Mouse (Mus musculus): ENCODE measurements at regions not wholly inside any gene's neighbourhood (a gene's known extent, or its start where the extent isn't known, plus 50 kb on each side); places are given as distances from the start of the nearest gene placed in this dataset.

DNA sequence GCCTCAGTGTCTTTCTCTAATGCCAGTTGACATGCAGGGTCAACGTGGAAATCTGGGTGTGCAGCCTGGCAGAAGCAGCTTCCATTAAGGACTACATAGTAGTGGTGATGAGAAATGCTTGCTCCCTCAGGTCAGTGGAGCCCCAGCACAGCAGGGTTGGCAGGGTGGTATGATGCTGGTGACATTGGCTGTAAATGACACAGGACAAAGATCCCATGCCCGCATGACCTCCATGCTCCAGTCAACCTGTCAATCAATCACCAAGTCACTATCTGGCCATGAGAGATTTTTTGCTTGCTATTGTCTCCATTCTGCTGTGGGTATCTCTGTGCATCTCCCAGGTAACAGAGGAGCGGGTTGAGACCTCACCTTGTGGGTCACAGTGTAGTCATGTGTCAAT is 146.2 kb upstream of the A530016L24Rik start:
- Histone ChIP-seq H3K79me2 (ENCODE audit: control insufficient read depth, insufficient read depth) (no peaks in the 10 kb centered on the region), H3K27me3 (ENCODE audit: control insufficient read depth, insufficient read depth, insufficient read length) (peaks cover 40% of the 10 kb centered on the region), H3ac (ENCODE audit: control insufficient read depth, insufficient read length) (no peak overlapping the region), H3K4me3 (no peak overlapping the region), H3K4me2 (ENCODE audit: low read depth) (no peak overlapping the region), H3K36me3 (ENCODE audit: control insufficient read depth, insufficient read depth) (no peaks in the 10 kb centered on the region)
- no peak for TF ChIP-seq POLR2AphosphoS2 (IDR thresholded peaks at IDR 0.05; ENCODE audit: insufficient read length, low read depth)
- TF ChIP-seq POLR2A (IDR thresholded peaks at IDR 0.05; ENCODE audit: insufficient read length, low read depth) = no peak
- no peak for TF ChIP-seq SRF (IDR thresholded peaks at IDR 0.05; ENCODE audit: control insufficient read depth, insufficient read length, low read depth)
- no peak for TF ChIP-seq CEBPB (IDR thresholded peaks at IDR 0.05; ENCODE audit: insufficient read depth, poor library complexity, severe bottlenecking)
- no peak for TF ChIP-seq USF1 (IDR thresholded peaks at IDR 0.05; ENCODE audit: low read depth)
- TF ChIP-seq TCF3 (IDR thresholded peaks at IDR 0.05; ENCODE audit: insufficient read length, low read depth) = no peak
- TF ChIP-seq E2F4 (IDR thresholded peaks at IDR 0.05; ENCODE audit: insufficient read depth) = no peak
- TF ChIP-seq MYOD1 (IDR thresholded peaks at IDR 0.05; ENCODE audit: control insufficient read depth in 1 of 3, insufficient read length in 2 of 3, low read depth in 2 of 3) = no peak
- TF ChIP-seq REST (IDR thresholded peaks at IDR 0.05; ENCODE audit: insufficient read depth, insufficient read length) = no peak

- no peaks in the 10 kb centered on the region for H3K36me3 ChIP-seq (ENCODE audit: control insufficient read depth, insufficient read depth)
- H3ac ChIP-seq (ENCODE audit: control insufficient read depth, insufficient read length) = no peak overlapping the region
- H3K27me3 ChIP-seq (ENCODE audit: control insufficient read depth, insufficient read depth, insufficient read length) = peaks cover 38% of the 10 kb centered on the region
- TF ChIP-seq CEBPB (IDR thresholded peaks at IDR 0.05; ENCODE audit: insufficient read depth, poor library complexity, severe bottlenecking) (no peak), REST (IDR thresholded peaks at IDR 0.05; ENCODE audit: insufficient read depth, insufficient read length) (no peak), TCF12 (IDR thresholded peaks at IDR 0.05; ENCODE audit: insufficient read depth, poor library complexity, severe bottlenecking) (no peak), SRF (IDR thresholded peaks at IDR 0.05; ENCODE audit: control insufficient read depth, insufficient read length, low read depth) (no peak), MAX (IDR thresholded peaks at IDR 0.05; ENCODE audit: low read depth) (no peak), MYOG (IDR thresholded peaks at IDR 0.05; ENCODE audit: control insufficient read depth in 1 of 3, insufficient read depth in 1 of 3, insufficient read length in 2 of 3, low read depth in 2 of 3) (no peak), POLR2AphosphoS2 (IDR thresholded peaks at IDR 0.05; ENCODE audit: insufficient read length, low read depth) (no peak), E2F4 (IDR thresholded peaks at IDR 0.05; ENCODE audit: insufficient read depth) (no peak), MYOD1 (IDR thresholded peaks at IDR 0.05; ENCODE audit: control insufficient read depth in 1 of 3, insufficient read length in 2 of 3, low read depth in 2 of 3) (no peak), POLR2A (IDR thresholded peaks at IDR 0.05; ENCODE audit: insufficient read length, low read depth) (no peak)
- H3K79me2 ChIP-seq (ENCODE audit: control insufficient read depth, insufficient read depth) = no peaks in the 10 kb centered on the region
- H3K4me2 ChIP-seq (ENCODE audit: low read depth) = no peak overlapping the region
- no peak overlapping the region for H3K4me3 ChIP-seq
Measured at GRCm38 (mm10) chr12:112344285-112344684, 145.0 kb upstream of the A530016L24Rik start.

- Histone ChIP-seq H3K79me2 (ENCODE audit: control insufficient read depth, insufficient read depth) (no peaks in the 10 kb centered on the region), H3K4me2 (ENCODE audit: low read depth) (no peak overlapping the region), H3ac (ENCODE audit: control insufficient read depth, insufficient read length) (no peak overlapping the region), H3K27me3 (ENCODE audit: control insufficient read depth, insufficient read depth, insufficient read length) (peaks cover 48% of the 10 kb centered on the region), H3K36me3 (ENCODE audit: control insufficient read depth, insufficient read depth) (no peaks in the 10 kb centered on the region), H3K4me3 (no peak overlapping the region)
- TF ChIP-seq MYOD1 (IDR thresholded peaks at IDR 0.05; ENCODE audit: control insufficient read depth in 1 of 3, insufficient read length in 2 of 3, low read depth in 2 of 3) (no peak), MAX (IDR thresholded peaks at IDR 0.05; ENCODE audit: low read depth) (no peak), E2F4 (IDR thresholded peaks at IDR 0.05; ENCODE audit: insufficient read depth) (no peak), SRF (IDR thresholded peaks at IDR 0.05; ENCODE audit: control insufficient read depth, insufficient read length, low read depth) (no peak), USF1 (IDR thresholded peaks at IDR 0.05; ENCODE audit: low read depth) (no peak), TCF3 (IDR thresholded peaks at IDR 0.05; ENCODE audit: insufficient read length, low read depth) (no peak), POLR2AphosphoS2 (IDR thresholded peaks at IDR 0.05; ENCODE audit: insufficient read length, low read depth) (no peak), TCF12 (IDR thresholded peaks at IDR 0.05; ENCODE audit: insufficient read depth, poor library complexity, severe bottlenecking) (no peak), MYOG (IDR thresholded peaks at IDR 0.05; ENCODE audit: control insufficient read depth in 1 of 3, insufficient read depth in 1 of 3, insufficient read length in 2 of 3, low read depth in 2 of 3) (no peak), CEBPB (IDR thresholded peaks at IDR 0.05; ENCODE audit: insufficient read depth, poor library complexity, severe bottlenecking) (no peak)
Measured at GRCm38 (mm10) chr12:112345797-112346196, 143.5 kb upstream of the A530016L24Rik start.

DNA sequence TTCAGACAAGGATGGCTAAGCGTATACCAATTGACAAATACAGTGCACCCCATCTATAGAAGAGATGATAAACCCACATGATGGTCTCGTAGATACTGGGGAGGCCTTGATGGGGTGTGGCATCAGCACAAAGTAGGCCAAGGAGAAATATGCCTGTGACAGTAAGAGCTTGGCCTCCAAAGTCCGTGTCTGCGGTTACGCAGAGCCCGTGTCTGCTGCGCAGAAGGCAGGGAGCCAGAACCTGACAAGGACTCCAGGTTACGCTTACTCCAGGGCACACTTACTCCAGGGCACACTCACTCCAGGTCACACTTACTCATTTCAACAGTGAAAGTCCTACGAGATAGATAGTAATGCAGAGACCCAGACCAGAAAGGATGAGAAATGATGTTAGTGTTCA is 141.1 kb upstream of the A530016L24Rik start:
- Histone ChIP-seq H3K27me3 (ENCODE audit: control insufficient read depth, insufficient read depth, insufficient read length) (peaks cover 45% of the 10 kb centered on the region), H3ac (ENCODE audit: control insufficient read depth, insufficient read length) (no peak overlapping the region), H3K79me2 (ENCODE audit: control insufficient read depth, insufficient read depth) (no peaks in the 10 kb centered on the region), H3K36me3 (ENCODE audit: control insufficient read depth, insufficient read depth) (no peaks in the 10 kb centered on the region), H3K4me3 (no peak overlapping the region), H3K4me2 (ENCODE audit: low read depth) (no peak overlapping the region)
- TF ChIP-seq TCF12 (IDR thresholded peaks at IDR 0.05; ENCODE audit: insufficient read depth, poor library complexity, severe bottlenecking) = no peak
- TF ChIP-seq USF1 (IDR thresholded peaks at IDR 0.05; ENCODE audit: low read depth) = no peak
- no peak for TF ChIP-seq CEBPB (IDR thresholded peaks at IDR 0.05; ENCODE audit: insufficient read depth, poor library complexity, severe bottlenecking)
- no peak for TF ChIP-seq MAX (IDR thresholded peaks at IDR 0.05; ENCODE audit: low read depth)
- no peak for TF ChIP-seq POLR2AphosphoS2 (IDR thresholded peaks at IDR 0.05; ENCODE audit: insufficient read length, low read depth)
- TF ChIP-seq SRF (IDR thresholded peaks at IDR 0.05; ENCODE audit: control insufficient read depth, insufficient read length, low read depth) = no peak
- no peak for TF ChIP-seq E2F4 (IDR thresholded peaks at IDR 0.05; ENCODE audit: insufficient read depth)
- TF ChIP-seq TCF3 (IDR thresholded peaks at IDR 0.05; ENCODE audit: insufficient read length, low read depth) = no peak

GRCm38 (mm10) chr12:112349676-112350318 is 139.5 kb upstream of the A530016L24Rik start:
- Histone ChIP-seq H3K36me3 (ENCODE audit: control insufficient read depth, insufficient read depth) (no peaks in the 10 kb centered on the region), H3K4me3 (no peak overlapping the region), H3ac (ENCODE audit: control insufficient read depth, insufficient read length) (no peak overlapping the region), H3K4me2 (ENCODE audit: low read depth) (no peak overlapping the region), H3K27me3 (ENCODE audit: control insufficient read depth, insufficient read depth, insufficient read length) (peaks cover 38% of the 10 kb centered on the region), H3K79me2 (ENCODE audit: control insufficient read depth, insufficient read depth) (no peaks in the 10 kb centered on the region)
- TF ChIP-seq CEBPB (IDR thresholded peaks at IDR 0.05; ENCODE audit: insufficient read depth, poor library complexity, severe bottlenecking) = no peak

Measured in myocyte (in vitro differentiated cells).